Mouse (Mus musculus) hindbrain, postnatal 0 days (tissue): ENCODE data around the gene Zfp57. TPM values are rescaled to one million over a fixed set of nuclear protein-coding genes. Genes with fewer than 3 reads are reported as not detected.
A peak's percentile ranks its signal among the peaks of the same experiment; 100 is the strongest.

Experiments
- ATAC-seq: fragments of 200-750 bp; cut with Nextera tagmentation; 2 replicates; pipeline ENCODE4 v1.8.0; 2017; ENCODE audit warnings: mild to moderate bottlenecking, moderate TSS enrichment, moderate library complexity
- DNase-seq: peaks from one replicate; pipeline ENCODE4 v3.0.0-alpha.2; 2015; ENCODE audit warnings: low spot score
- H3K27ac ChIP-seq: fragments of 300-500 bp; sonication (generic); 2 replicates; pipeline ENCODE4 v1.5.1; 2014; ENCODE audit warnings: mild to moderate bottlenecking
- H3K27me3 ChIP-seq: fragments of 300-500 bp; sonication (generic); 2 replicates; pipeline ENCODE4 v1.6.1; 2014; ENCODE audit warnings: low read length, mixed read lengths; ENCODE audit not compliant: insufficient read depth
- H3K36me3 ChIP-seq: fragments of 300-500 bp; sonication (generic); 2 replicates; pipeline ENCODE4 v1.6.1; 2014; ENCODE audit warnings: low read length, mixed read lengths; ENCODE audit not compliant: insufficient read depth
- H3K4me1 ChIP-seq: fragments of 300-500 bp; sonication (generic); 2 replicates; pipeline ENCODE4 v1.6.1; 2014; ENCODE audit warnings: antibody characterized with exemption, low read length, mixed read lengths; ENCODE audit not compliant: insufficient read depth
- H3K4me2 ChIP-seq: fragments of 300-500 bp; sonication (generic); 2 replicates; pipeline ENCODE4 v1.6.1; 2014; ENCODE audit warnings: low read depth, mild to moderate bottlenecking, low read length, moderate library complexity, mixed read lengths
- H3K4me3 ChIP-seq: fragments of 300-500 bp; sonication (generic); 2 replicates; pipeline ENCODE4 v1.5.1; 2014; ENCODE audit warnings: low read length
- H3K9ac ChIP-seq: fragments of 300-500 bp; sonication (generic); replicated peaks from 2 replicates; pipeline ENCODE4 v1.6.1; 2014; ENCODE audit warnings: mild to moderate bottlenecking, low read length, moderate library complexity, mixed read lengths
- H3K9me3 ChIP-seq: fragments of 300-500 bp; sonication (generic); 2 replicates; pipeline ENCODE4 v1.6.1; 2016; ENCODE audit warnings: low read length, mixed read lengths
- CTCF ChIP-seq: IDR thresholded peaks from 2 replicates; pipeline ENCODE4 v1.5.1; 2016; ENCODE audit warnings: antibody characterized with exemption, control low read depth, low read depth
- WGBS: fragments of 180-500 bp; shearing (Covaris S2); extraction: QIAGEN DNeasy Blood & Tissue Kit; methylation state at CpG from one replicate; pipeline ENCODE4 v1.1.7; 2014; 5-methylcytosine and 5-hydroxymethylcytosine counted together
- polyA plus RNA-seq: library from polyadenylated mRNA; unstranded; fragments of >200 nt; fragmentation: Nextera tagmentation; extraction: Ambion mirVana; gene quantifications from 2 replicates; pipeline ENCODE4 v1.2.1, GENCODE M21; 2015
- total RNA-seq: library from RNA; depleted of rRNA; stranded (reverse); fragments of >200 nt; gene quantifications from 2 replicates; pipeline ENCODE4 v1.2.3, GENCODE M21; 2014

The Zfp57 gene
- total and polyA plus RNA-seq, 2 experiments from 2014 or later, result 118 TPM

- H3K36me3 ChIP-seq, result peaks cover 3% of the 10 kb centered on the region; the same call in 1 of the 2 replicates
- WGBS, result 24% methylated on average over 3 of the region's 3 CpGs
- H3K4me1 ChIP-seq, result peaks cover 14% of the 10 kb centered on the region
- H3K27ac ChIP-seq, result no peak overlapping the region
- peak overlapping the region; percentile 76 for H3K4me2 ChIP-seq
- peak; percentile 61 for TF ChIP-seq CTCF
- DNase-seq (peak; percentile 67), ATAC-seq (no peak)
- H3K9ac ChIP-seq, result peak overlapping the region; percentile 37; the same call in 1 of the 2 replicates
- no peaks in the 10 kb centered on the region for H3K27me3 ChIP-seq
- no peaks in the 10 kb centered on the region for H3K9me3 ChIP-seq
- H3K4me3 ChIP-seq, result peak overlapping the region; percentile 91
Observed at GRCm38 (mm10) chr17:37047981-37048380, 47.0 kb downstream of the Zfp57 start.

- Histone ChIP-seq H3K4me3 (peak overlapping the region; percentile 91), H3K27ac (no peak overlapping the region), H3K4me2 (peak overlapping the region; percentile 76), H3K9ac (peak overlapping the region; percentile 37; the same call in 1 of the 2 replicates), H3K4me1 (peaks cover 14% of the 10 kb centered on the region), H3K9me3 (no peaks in the 10 kb centered on the region), H3K27me3 (no peaks in the 10 kb centered on the region), H3K36me3 (peaks cover 3% of the 10 kb centered on the region; the same call in 1 of the 2 replicates)
- ATAC-seq (no peak), DNase-seq (no peak)
- 52% methylated on average over 7 of the region's 7 CpGs for WGBS
- no peak for TF ChIP-seq CTCF
Observed at GRCm38 (mm10) chr17:37048383-37048782, 47.4 kb downstream of the Zfp57 start.

GRCm38 (mm10) chr17:37049570-37050310, 48.8 kb downstream of the Zfp57 start:
- Histone ChIP-seq H3K27ac (peak overlapping the region; percentile 87), H3K9ac (peak overlapping the region; percentile 93), H3K4me3 (peak overlapping the region; percentile 83), H3K27me3 (no peaks in the 10 kb centered on the region), H3K4me1 (peaks cover 14% of the 10 kb centered on the region), H3K4me2 (peak overlapping the region; percentile 76), H3K9me3 (no peaks in the 10 kb centered on the region), H3K36me3 (peaks cover 11% of the 10 kb centered on the region; the same call in 1 of the 2 replicates)
- peak; percentile 72 for TF ChIP-seq CTCF
- WGBS, result 3% methylated on average over 39 of the region's 39 CpGs
- DNase-seq (peak; percentile 85), ATAC-seq (peak; percentile 37)

GRCm38 (mm10) chr17:37050399-37050798, 49.4 kb downstream of the Zfp57 start:
- Histone ChIP-seq H3K4me2 (peak overlapping the region; percentile 76), H3K36me3 (peaks cover 16% of the 10 kb centered on the region; the same call in 1 of the 2 replicates), H3K9me3 (no peaks in the 10 kb centered on the region), H3K9ac (peak overlapping the region; percentile 93), H3K4me3 (peak overlapping the region; percentile 83), H3K4me1 (peaks cover 14% of the 10 kb centered on the region), H3K27ac (peak overlapping the region; percentile 87), H3K27me3 (no peaks in the 10 kb centered on the region)
- no peak for TF ChIP-seq CTCF
- ATAC-seq (peak; percentile 72), DNase-seq (peak; percentile 93)
- under 1% methylated on average over 19 of the region's 22 CpGs for WGBS

- 0 out of 2 replicates have a peak, but pooled peaks have one; percentile 8 for TF ChIP-seq CTCF
- Histone ChIP-seq H3K4me2 (peak overlapping the region; percentile 76), H3K27me3 (no peaks in the 10 kb centered on the region), H3K9me3 (no peaks in the 10 kb centered on the region), H3K27ac (peak overlapping the region; percentile 87), H3K4me1 (peaks cover 14% of the 10 kb centered on the region), H3K4me3 (peak overlapping the region; percentile 83), H3K9ac (peak overlapping the region; percentile 93), H3K36me3 (peaks cover 21% of the 10 kb centered on the region; the same call in 1 of the 2 replicates)
- 2% methylated on average over 27 of the region's 27 CpGs for WGBS
- DNase-seq, result peak; percentile 47
- peak; percentile 30 for ATAC-seq
Observed at GRCm38 (mm10) chr17:37050876-37051275, 49.9 kb downstream of the Zfp57 start.

- peak overlapping the region; percentile 83 for H3K4me3 ChIP-seq
- H3K27me3 ChIP-seq, result no peaks in the 10 kb centered on the region
- 43% methylated on average over 4 of the region's 4 CpGs for WGBS
- H3K9ac ChIP-seq, result peak overlapping the region; percentile 93; the same call in 1 of the 2 replicates
- H3K4me2 ChIP-seq, result peak overlapping the region; percentile 76
- H3K27ac ChIP-seq, result no peak overlapping the region
- ATAC-seq, result no peak
- H3K4me1 ChIP-seq, result peaks cover 14% of the 10 kb centered on the region
- peaks cover 29% of the 10 kb centered on the region; the same call in 1 of the 2 replicates for H3K36me3 ChIP-seq
- no peak for DNase-seq
- TF ChIP-seq CTCF, result no peak
- H3K9me3 ChIP-seq, result no peaks in the 10 kb centered on the region
Observed at GRCm38 (mm10) chr17:37051745-37052144, 50.8 kb downstream of the Zfp57 start.
